In the genomic region with DNA sequence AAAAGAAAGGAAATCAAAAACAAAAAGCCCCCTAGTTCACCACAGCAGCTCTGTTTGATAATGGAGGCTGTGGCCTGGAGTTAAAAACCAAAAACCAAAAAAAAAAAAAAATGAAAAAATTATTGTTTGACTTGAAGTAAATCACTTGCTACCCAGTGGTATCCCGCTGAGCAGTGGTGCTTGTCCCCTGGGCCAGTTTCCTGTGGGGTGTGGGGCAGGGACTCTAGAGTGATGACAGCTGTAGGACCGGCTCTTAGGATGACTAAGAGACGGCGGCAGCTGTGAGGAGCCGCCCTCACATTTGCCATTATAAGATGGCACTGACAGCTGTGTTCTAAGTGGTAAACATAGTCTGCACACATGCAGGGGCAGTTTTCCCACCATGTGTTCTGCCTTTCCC, we compare ENCODE assay signal across 22 mouse cellular contexts. TPM values are rescaled to one million over a fixed set of nuclear protein-coding genes. Genes with fewer than 3 reads are reported as not detected.
DNase-seq lines count a peak whose midpoint lies in the region; ATAC-seq and TF ChIP-seq lines count a peak whose summit lies in the region.
"Had no signal": no experiment of that assay in that cellular context is flagged by ENCODE, and none has a peak within 500 bp of the region (broad histone marks: within the 10 kb centered on the region; RNA-seq: fewer than 3 reads in every experiment).

No protein-coding gene starts in this region.

- peak; percentile 95 for DNase-seq in heart, adult 11 months
- no peak for DNase-seq in heart, embryonic 10.5 days (ENCODE audit: low spot score)
- DNase-seq in kidney, postnatal 14 days = peak; percentile 51
- peak; percentile 76 for DNase-seq in 3T3-L1 (ENCODE audit: low read depth, low spot score)
- DNase-seq in left cerebral cortex, adult 2 months (ENCODE audit: extremely low spot score in 1 of 2, low spot score in 2 of 2) = no peak
- DNase-seq in embryo, embryonic 9.5 days (ENCODE audit: extremely low spot score) = no peak
- DNase-seq: adrenal gland, postnatal 25 days; B cell, adult 2 months; cerebellum, adult 9-10 months; thymus, adult 2 months had no signal

- H3K27ac ChIP-seq in heart, embryonic 10.5 days = no peak overlapping the region
- no peak overlapping the region for H3K27ac ChIP-seq in kidney, embryonic 14.5 days (ENCODE audit: low read depth, low read length)
- H3K27ac ChIP-seq in left cerebral cortex, adult 2 months = no peak overlapping the region
- H3K27ac ChIP-seq: embryonic facial prominence, embryonic 15.5 days; heart, embryonic 13.5 days; hindbrain, embryonic 14.5 days; intestine, embryonic 15.5 days; liver, embryonic 14.5 days; lung, embryonic 15.5 days; midbrain, embryonic 10.5 days; neural tube, embryonic 15.5 days; stomach, postnatal 0 days had no signal

- WGBS in heart, embryonic 10.5 days = 74% methylated on average over 5 of the region's 5 CpGs
- 79% methylated on average over 5 of the region's 5 CpGs for WGBS in kidney, embryonic 14.5 days

- H3K4me1 ChIP-seq in heart, embryonic 10.5 days = no peaks in the 10 kb centered on the region
- no peaks in the 10 kb centered on the region for H3K4me1 ChIP-seq in kidney, embryonic 14.5 days (ENCODE audit: control insufficient read depth, insufficient read depth, low read length)
- H3K4me1 ChIP-seq: embryonic facial prominence, embryonic 15.5 days; heart, embryonic 13.5 days; intestine, embryonic 15.5 days; lung, embryonic 15.5 days; midbrain, embryonic 10.5 days; neural tube, embryonic 15.5 days had no signal

- ATAC-seq in kidney, embryonic 14.5 days (ENCODE audit: low FRiP score, low TSS enrichment) = no peak
- peak; percentile 63 for ATAC-seq in CD4-positive, CD25-positive, alpha-beta regulatory T cell, adult 4 months
- ATAC-seq: forebrain, embryonic 14.5 days; intestine, embryonic 15.5 days had no signal

- no peaks in the 10 kb centered on the region for H3K9me3 ChIP-seq in heart, embryonic 10.5 days
- H3K9me3 ChIP-seq in kidney, embryonic 14.5 days (ENCODE audit: control insufficient read depth, low read length) = no peaks in the 10 kb centered on the region
- H3K9me3 ChIP-seq: embryonic facial prominence, embryonic 15.5 days; heart, embryonic 13.5 days; intestine, embryonic 15.5 days; lung, embryonic 15.5 days; midbrain, embryonic 10.5 days; neural tube, embryonic 15.5 days had no signal

- no peak overlapping the region for H3K4me3 ChIP-seq in heart, embryonic 10.5 days
- H3K4me3 ChIP-seq in kidney, embryonic 14.5 days (ENCODE audit: low read length) = no peak overlapping the region
- H3K4me3 ChIP-seq in left cerebral cortex, adult 2 months = no peak overlapping the region
- H3K4me3 ChIP-seq: embryonic facial prominence, embryonic 15.5 days; heart, embryonic 13.5 days; intestine, embryonic 15.5 days; lung, embryonic 15.5 days; midbrain, embryonic 10.5 days; neural tube, embryonic 15.5 days had no signal

- H3K4me2 ChIP-seq in kidney, embryonic 14.5 days (replicated peaks; ENCODE audit: low read depth, low read length) = no peak overlapping the region
- H3K4me2 ChIP-seq: embryonic facial prominence, embryonic 15.5 days; heart, embryonic 13.5 days; hindbrain, embryonic 14.5 days; intestine, embryonic 15.5 days; lung, embryonic 15.5 days; neural tube, embryonic 15.5 days had no signal

- H3K36me3 ChIP-seq in heart, embryonic 10.5 days = no peaks in the 10 kb centered on the region
- no peaks in the 10 kb centered on the region for H3K36me3 ChIP-seq in kidney, embryonic 14.5 days (ENCODE audit: control insufficient read depth, insufficient read depth, low read length)
- H3K36me3 ChIP-seq: heart, embryonic 13.5 days; intestine, embryonic 15.5 days; lung, embryonic 15.5 days had no signal

- H3K27me3 ChIP-seq in heart, embryonic 10.5 days (ENCODE audit: insufficient read depth, poor library complexity, severe bottlenecking) = no peaks in the 10 kb centered on the region
- no peaks in the 10 kb centered on the region for H3K27me3 ChIP-seq in kidney, embryonic 14.5 days (ENCODE audit: control insufficient read depth, insufficient read depth, low read length)
- H3K27me3 ChIP-seq: embryonic facial prominence, embryonic 15.5 days; heart, embryonic 13.5 days; intestine, embryonic 15.5 days; lung, embryonic 15.5 days; neural tube, embryonic 15.5 days had no signal

- TF ChIP-seq CTCF in left cerebral cortex, adult 2 months (IDR thresholded peaks at IDR 0.05) = no peak

- intact Hi-C loops in left cerebral cortex, adult 2 months (cut with DNase I) = no loop called here

- H3K9ac ChIP-seq in kidney, embryonic 14.5 days (ENCODE audit: low read depth, low read length) = no peak overlapping the region
- H3K9ac ChIP-seq: embryonic facial prominence, embryonic 15.5 days; heart, embryonic 13.5 days; hindbrain, embryonic 14.5 days; intestine, embryonic 15.5 days; liver, embryonic 14.5 days; lung, embryonic 15.5 days; neural tube, embryonic 15.5 days had no signal

RNA-seq across cellular contexts. Expression of a gene that starts 15.1 kb away (rescaled TPM):
- polyA plus RNA-seq in heart, embryonic 10.5 days (2016; fragmentation: Nextera tagmentation; extraction: Ambion mirVana) = 2.2 and 3.3 TPM in 2 replicates
- polyA plus RNA-seq in kidney, embryonic 14.5 days (2014; fragmentation: Nextera tagmentation; extraction: Ambion mirVana) = 5.6 and 6.6 TPM in 2 replicates
- 10 to 100 TPM; 42.9 to 80.7 TPM for polyA plus RNA-seq in CD4-positive, CD25-positive, alpha-beta regulatory T cell, adult 4 months (2017; shearing (Covaris generic))
- total RNA-seq in left cerebral cortex, adult 2 months (2021) = 10 to 100 TPM; 46.7 to 48.8 TPM

RNA-seq across cellular contexts. Expression of a gene that starts 19.5 kb away (rescaled TPM):
- 18.0 and 21.7 TPM in 2 replicates for polyA plus RNA-seq in heart, embryonic 10.5 days (2016; fragmentation: Nextera tagmentation; extraction: Ambion mirVana)
- 12.5 and 16.0 TPM in 2 replicates for polyA plus RNA-seq in kidney, embryonic 14.5 days (2014; fragmentation: Nextera tagmentation; extraction: Ambion mirVana)
- 10 to 100 TPM; 54.7 to 96.4 TPM for polyA plus RNA-seq in CD4-positive, CD25-positive, alpha-beta regulatory T cell, adult 4 months (2017; shearing (Covaris generic))
- total RNA-seq in left cerebral cortex, adult 2 months (2021) = 1 to 10 TPM; 8.5 to 9.6 TPM

RNA-seq across cellular contexts. Expression of a gene that starts 19.5 kb away (rescaled TPM):
- polyA plus RNA-seq in heart, embryonic 10.5 days (2016; fragmentation: Nextera tagmentation; extraction: Ambion mirVana) = 31.5 and 42.2 TPM in 2 replicates
- 32.2 and 40.0 TPM in 2 replicates for polyA plus RNA-seq in kidney, embryonic 14.5 days (2014; fragmentation: Nextera tagmentation; extraction: Ambion mirVana)
- 10 to 100 TPM; 26.1 to 58.9 TPM for polyA plus RNA-seq in CD4-positive, CD25-positive, alpha-beta regulatory T cell, adult 4 months (2017; shearing (Covaris generic))
- 10 to 100 TPM; 14.8 to 15.2 TPM for total RNA-seq in left cerebral cortex, adult 2 months (2021)

RNA-seq across cellular contexts. Expression of a gene that starts 39.0 kb away (rescaled TPM):
- 180 and 217 TPM in 2 replicates for polyA plus RNA-seq in heart, embryonic 10.5 days (2016; fragmentation: Nextera tagmentation; extraction: Ambion mirVana)
- polyA plus RNA-seq in kidney, embryonic 14.5 days (2014; fragmentation: Nextera tagmentation; extraction: Ambion mirVana) = 270 and 326 TPM in 2 replicates
- 100 to 1,000 TPM; 119 to 120 TPM for polyA plus RNA-seq in CD4-positive, CD25-positive, alpha-beta regulatory T cell, adult 4 months (2017; shearing (Covaris generic))
- 10 to 100 TPM; 70.8 to 72.8 TPM for total RNA-seq in left cerebral cortex, adult 2 months (2021)

RNA-seq across cellular contexts. Expression of a gene that starts 43.4 kb away (rescaled TPM):
- polyA plus RNA-seq in heart, embryonic 10.5 days (2016; fragmentation: Nextera tagmentation; extraction: Ambion mirVana) = 49.2 and 56.1 TPM in 2 replicates
- polyA plus RNA-seq in kidney, embryonic 14.5 days (2014; fragmentation: Nextera tagmentation; extraction: Ambion mirVana) = 57.5 and 64.5 TPM in 2 replicates
- 10 to 100 TPM; 31.0 to 49.0 TPM for polyA plus RNA-seq in CD4-positive, CD25-positive, alpha-beta regulatory T cell, adult 4 months (2017; shearing (Covaris generic))
- total RNA-seq in left cerebral cortex, adult 2 months (2021) = 10 to 100 TPM; 34.7 to 37.7 TPM

Comparison
In these comparisons a context has a peak if more than half of its experiments do, and no peak if none do; other contexts are left out.
1. DNase-seq: peak in heart, adult 11 months (single experiment), kidney, postnatal 14 days (single experiment) and 3T3-L1 (single experiment); none in heart, embryonic 10.5 days (single experiment), left cerebral cortex, adult 2 months (0 of 2) and embryo, embryonic 9.5 days (single experiment).